Mouse (Mus musculus): Measurements from ENCODE around the gene Gm20388.

- no peak for TF ChIP-seq POLR2A (IDR thresholded peaks at IDR 0.05; ENCODE audit: insufficient read depth, low read depth, low read length)
- TF ChIP-seq CTCF (IDR thresholded peaks at IDR 0.05; ENCODE audit: insufficient read depth, low read depth, low read length) = no peak
These were observed 1173.7 kb downstream of the Gm20388 start, which contains the start of gene Foxf1 for GRCm38 (mm10) chr8:121084210-121084951.

Data from olfactory bulb, adult 2 months (tissue).